Mouse (Mus musculus) forebrain, embryonic 16.5 days (tissue): ENCODE data around the gene Fadd. TPM values are rescaled to one million over a fixed set of nuclear protein-coding genes. Genes with fewer than 3 reads are reported as not detected.

Experiments
- ATAC-seq: fragments of 200-750 bp; cut with Nextera tagmentation; 2 replicates; pipeline ENCODE4 v1.8.0; 2017; ENCODE audit warnings: mild to moderate bottlenecking, moderate library complexity
- H3K27ac ChIP-seq: fragments of 300-500 bp; sonication (generic); 2 replicates; pipeline ENCODE4 v1.5.1; 2014; ENCODE audit warnings: low read length, control low read depth
- H3K27me3 ChIP-seq: fragments of 300-500 bp; sonication (generic); replicated peaks from 2 replicates; pipeline ENCODE4 v1.6.1; 2014; ENCODE audit warnings: low read length; ENCODE audit not compliant: control insufficient read depth, insufficient read depth
- H3K36me3 ChIP-seq: fragments of 300-500 bp; sonication (generic); 2 replicates; pipeline ENCODE4 v1.6.1; 2014; ENCODE audit not compliant: control insufficient read depth, insufficient read depth
- H3K4me1 ChIP-seq: fragments of 300-500 bp; sonication (generic); replicated peaks from 2 replicates; pipeline ENCODE4 v1.6.1; 2014; ENCODE audit warnings: low read length; ENCODE audit not compliant: control insufficient read depth, insufficient read depth
- H3K4me2 ChIP-seq: fragments of 300-500 bp; sonication (generic); 2 replicates; pipeline ENCODE4 v1.6.1; 2014; ENCODE audit warnings: mild to moderate bottlenecking, low read length, control low read depth
- H3K4me3 ChIP-seq: fragments of 300-500 bp; sonication (generic); replicated peaks from 2 replicates; pipeline ENCODE4 v1.5.1; 2014; ENCODE audit warnings: mild to moderate bottlenecking, low read length, control low read depth
- H3K9ac ChIP-seq: fragments of 300-500 bp; sonication (generic); replicated peaks from 2 replicates; pipeline ENCODE4 v1.6.1; 2014; ENCODE audit warnings: low read depth, low read length, control low read depth
- H3K9me3 ChIP-seq: fragments of 300-500 bp; sonication (generic); 2 replicates; pipeline ENCODE4 v1.6.1; 2016; ENCODE audit warnings: low read length; ENCODE audit not compliant: control insufficient read depth
- WGBS: fragments of 180-500 bp; shearing (Covaris S2); extraction: QIAGEN DNeasy Blood & Tissue Kit; methylation state at CpG from one replicate; pipeline ENCODE4 v1.1.7; 2014; 5-methylcytosine and 5-hydroxymethylcytosine counted together
- polyA plus RNA-seq: library from polyadenylated mRNA; unstranded; fragments of >200 nt; fragmentation: Nextera tagmentation; extraction: Ambion mirVana; gene quantifications from 2 replicates; pipeline ENCODE4 v1.2.1, GENCODE M21; 2015

The Fadd gene
- polyA plus RNA-seq, 1 experiment from 2014 or later: 5.8 TPM

- Histone ChIP-seq H3K27ac (no peak overlapping the region), H3K9ac (no peak overlapping the region), H3K4me2 (no peak overlapping the region), H3K27me3 (no peaks in the 10 kb centered on the region), H3K4me3 (no peak overlapping the region), H3K9me3 (no peaks in the 10 kb centered on the region), H3K4me1 (no peaks in the 10 kb centered on the region; the same call in 1 of the 2 replicates), H3K36me3 (no peaks in the 10 kb centered on the region)
- ATAC-seq: no peak
- WGBS: 76% methylated on average over 4 of the region's 4 CpGs
Observed at GRCm38 (mm10) chr7:144612829-144613228, 30.6 kb upstream of the Fadd start.

GRCm38 (mm10) chr7:144612351-144612750 is 30.1 kb upstream of the Fadd start:
- no peak overlapping the region for H3K27ac ChIP-seq
- H3K4me2 ChIP-seq: no peak overlapping the region
- WGBS: 80% methylated on average over 4 of the region's 4 CpGs
- no peak overlapping the region for H3K4me3 ChIP-seq
- H3K36me3 ChIP-seq: no peaks in the 10 kb centered on the region
- H3K9ac ChIP-seq: no peak overlapping the region
- no peaks in the 10 kb centered on the region for H3K9me3 ChIP-seq
- H3K4me1 ChIP-seq: no peaks in the 10 kb centered on the region; the same call in 1 of the 2 replicates
- no peaks in the 10 kb centered on the region for H3K27me3 ChIP-seq
- ATAC-seq: no peak

GRCm38 (mm10) chr7:144611595-144611994 is 29.3 kb upstream of the Fadd start:
- no peaks in the 10 kb centered on the region for H3K36me3 ChIP-seq
- H3K4me1 ChIP-seq: no peaks in the 10 kb centered on the region; the same call in 1 of the 2 replicates
- H3K27me3 ChIP-seq: no peaks in the 10 kb centered on the region
- no peak overlapping the region for H3K9ac ChIP-seq
- no peaks in the 10 kb centered on the region for H3K9me3 ChIP-seq
- no peak overlapping the region for H3K27ac ChIP-seq
- WGBS: 95% methylated on average over 16 of the region's 16 CpGs
- no peak overlapping the region for H3K4me3 ChIP-seq
- H3K4me2 ChIP-seq: no peak overlapping the region
- no peak for ATAC-seq

GRCm38 (mm10) chr7:144609568-144609967 is 27.3 kb upstream of the Fadd start:
- 79% methylated on average over 7 of the region's 7 CpGs for WGBS

GRCm38 (mm10) chr7:144607862-144608261 is 25.6 kb upstream of the Fadd start:
- no peak overlapping the region for H3K9ac ChIP-seq
- no peak overlapping the region for H3K27ac ChIP-seq
- 92% methylated on average over 15 of the region's 15 CpGs for WGBS
- H3K27me3 ChIP-seq: no peaks in the 10 kb centered on the region
- H3K36me3 ChIP-seq: no peaks in the 10 kb centered on the region
- no peak for ATAC-seq
- no peaks in the 10 kb centered on the region for H3K4me1 ChIP-seq
- no peak overlapping the region for H3K4me2 ChIP-seq
- no peak overlapping the region for H3K4me3 ChIP-seq
- no peaks in the 10 kb centered on the region for H3K9me3 ChIP-seq

More at GRCm38 (mm10) chr7:144609568-144609967, 27.3 kb upstream of the Fadd start:
- no peak overlapping the region for H3K4me3 ChIP-seq
- H3K9me3 ChIP-seq: no peaks in the 10 kb centered on the region
- no peaks in the 10 kb centered on the region for H3K36me3 ChIP-seq
- no peaks in the 10 kb centered on the region for H3K27me3 ChIP-seq
- H3K9ac ChIP-seq: no peak overlapping the region
- H3K27ac ChIP-seq: no peak overlapping the region
- no peak for ATAC-seq
- H3K4me1 ChIP-seq: no peaks in the 10 kb centered on the region; the same call in 1 of the 2 replicates
- no peak overlapping the region for H3K4me2 ChIP-seq

- no peaks in the 10 kb centered on the region for H3K4me1 ChIP-seq
- no peak overlapping the region for H3K4me2 ChIP-seq
- no peak for ATAC-seq
- H3K9me3 ChIP-seq: no peaks in the 10 kb centered on the region
- H3K36me3 ChIP-seq: no peaks in the 10 kb centered on the region
- no peak overlapping the region for H3K9ac ChIP-seq
- H3K27ac ChIP-seq: no peak overlapping the region
- no peaks in the 10 kb centered on the region for H3K27me3 ChIP-seq
- WGBS: 76% methylated on average over 4 of the region's 4 CpGs
- H3K4me3 ChIP-seq: no peak overlapping the region
Observed at GRCm38 (mm10) chr7:144604735-144605134, 22.5 kb upstream of the Fadd start.

GRCm38 (mm10) chr7:144604291-144604690 is 22.0 kb upstream of the Fadd start:
- Histone ChIP-seq H3K4me1 (no peaks in the 10 kb centered on the region), H3K4me3 (no peak overlapping the region), H3K36me3 (no peaks in the 10 kb centered on the region), H3K9ac (no peak overlapping the region), H3K4me2 (no peak overlapping the region), H3K9me3 (no peaks in the 10 kb centered on the region), H3K27me3 (no peaks in the 10 kb centered on the region), H3K27ac (no peak overlapping the region)
- WGBS: 98% methylated on average over 2 of the region's 2 CpGs
- ATAC-seq: no peak

- ATAC-seq: peak; percentile 31; the same call in 1 of the 2 replicates
- no peak overlapping the region for H3K4me2 ChIP-seq
- H3K4me1 ChIP-seq: no peaks in the 10 kb centered on the region
- no peak overlapping the region for H3K27ac ChIP-seq
- H3K36me3 ChIP-seq: no peaks in the 10 kb centered on the region
- no peaks in the 10 kb centered on the region for H3K27me3 ChIP-seq
- 20% methylated on average over 6 of the region's 6 CpGs for WGBS
- no peaks in the 10 kb centered on the region for H3K9me3 ChIP-seq
- no peak overlapping the region for H3K4me3 ChIP-seq
- no peak overlapping the region for H3K9ac ChIP-seq
Observed at GRCm38 (mm10) chr7:144600333-144600900, 18.2 kb upstream of the Fadd start.

GRCm38 (mm10) chr7:144589508-144589907 is 7.2 kb upstream of the Fadd start:
- H3K4me3 ChIP-seq: no peak overlapping the region
- no peaks in the 10 kb centered on the region for H3K9me3 ChIP-seq
- no peaks in the 10 kb centered on the region for H3K27me3 ChIP-seq
- no peak overlapping the region for H3K9ac ChIP-seq
- WGBS: 76% methylated on average over 3 of the region's 3 CpGs
- H3K36me3 ChIP-seq: no peaks in the 10 kb centered on the region
- H3K4me2 ChIP-seq: no peak overlapping the region
- no peaks in the 10 kb centered on the region for H3K4me1 ChIP-seq
- H3K27ac ChIP-seq: no peak overlapping the region
- ATAC-seq: no peak

GRCm38 (mm10) chr7:144587291-144587690 is 5.0 kb upstream of the Fadd start:
- no peak overlapping the region for H3K4me2 ChIP-seq
- no peaks in the 10 kb centered on the region for H3K36me3 ChIP-seq
- no peak overlapping the region for H3K9ac ChIP-seq
- 57% methylated on average over 2 of the region's 2 CpGs for WGBS
- no peaks in the 10 kb centered on the region for H3K27me3 ChIP-seq
- H3K4me3 ChIP-seq: no peak overlapping the region
- peaks cover 5% of the 10 kb centered on the region for H3K4me1 ChIP-seq
- H3K9me3 ChIP-seq: no peaks in the 10 kb centered on the region
- no peak for ATAC-seq
- no peak overlapping the region for H3K27ac ChIP-seq
